Mouse (Mus musculus): Measurements from ENCODE around the gene Eipr1. TPM values are rescaled to one million over a fixed set of nuclear protein-coding genes. Genes with fewer than 3 reads are reported as not detected.

Eipr1 gene
- polyA plus RNA-seq, 1 experiment from 2014 or later, result 25.6 TPM

- ATAC-seq, result no peak
- ChIA-PET POLR2A (no interaction called here), CTCF (no interaction called here)
- H3K27me3 ChIP-seq, result no peaks in the 10 kb centered on the region
- in situ Hi-C loops (cut with MboI; ENCODE audit: low pct_unique_long_range_greater_than_20kb), result no loop called here
- no peak for DNase-seq (ENCODE audit: low read depth, low spot score)
- no peak for TF ChIP-seq CTCF (IDR thresholded peaks at IDR 0.05)
Observed at GRCm38 (mm10) chr12:28848726-28849612, 97.4 kb downstream of the Eipr1 start.

- POLR2A ChIA-PET, result no interaction called here
- no peak for DNase-seq (ENCODE audit: low read depth, low spot score)
- in situ Hi-C loops (cut with MboI; ENCODE audit: low pct_unique_long_range_greater_than_20kb), result no loop called here
- CTCF ChIA-PET, result no interaction called here
- no peak for ATAC-seq
- no peaks in the 10 kb centered on the region for H3K27me3 ChIP-seq
- no peak for TF ChIP-seq CTCF (IDR thresholded peaks at IDR 0.05)
Observed at GRCm38 (mm10) chr12:28859495-28860263, 108.1 kb downstream of the Eipr1 start.

GRCm38 (mm10) chr12:28860264-28860560 lies 108.6 kb downstream of the Eipr1 start:
- ATAC-seq (no peak), DNase-seq (ENCODE audit: low read depth, low spot score) (no peak)
- in situ Hi-C loops (cut with MboI; ENCODE audit: low pct_unique_long_range_greater_than_20kb), result no loop called here
- ChIA-PET CTCF (no interaction called here), POLR2A (no interaction called here)
- H3K27me3 ChIP-seq, result no peaks in the 10 kb centered on the region
- TF ChIP-seq CTCF (IDR thresholded peaks at IDR 0.05), result no peak

DNA sequence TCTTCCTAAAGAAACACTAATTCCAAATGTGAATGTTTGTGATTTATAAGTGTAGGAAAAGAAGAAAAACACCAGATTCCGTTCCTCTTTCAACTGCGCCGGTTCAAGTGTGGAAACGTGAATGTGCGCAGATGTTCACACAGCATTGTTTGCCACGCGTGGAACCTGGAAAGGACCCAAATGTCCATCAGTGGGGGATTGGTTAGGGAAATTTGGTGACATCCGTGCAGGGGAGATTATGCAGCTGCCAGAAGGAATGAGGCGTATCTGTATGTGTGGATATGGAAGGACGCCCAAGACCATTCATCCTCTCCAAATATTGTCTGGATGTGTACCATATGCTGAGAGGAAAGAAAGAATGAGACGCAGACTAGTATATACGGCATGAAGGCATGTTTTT lies 111.7 kb downstream of the Eipr1 start:
- ChIA-PET POLR2A (no interaction called here), CTCF (no interaction called here)
- TF ChIP-seq CTCF (IDR thresholded peaks at IDR 0.05), result no peak
- in situ Hi-C loops (cut with MboI; ENCODE audit: low pct_unique_long_range_greater_than_20kb), result no loop called here
- ATAC-seq (no peak), DNase-seq (ENCODE audit: low read depth, low spot score) (no peak)
- no peaks in the 10 kb centered on the region for H3K27me3 ChIP-seq

- ATAC-seq (no peak), DNase-seq (ENCODE audit: low read depth, low spot score) (no peak)
- ChIA-PET CTCF (no interaction called here), POLR2A (no interaction called here)
- H3K27me3 ChIP-seq, result no peaks in the 10 kb centered on the region
- in situ Hi-C loops (cut with MboI; ENCODE audit: low pct_unique_long_range_greater_than_20kb), result no loop called here
- no peak for TF ChIP-seq CTCF (IDR thresholded peaks at IDR 0.05)
Observed at GRCm38 (mm10) chr12:28866121-28866520, 114.5 kb downstream of the Eipr1 start.

- TF ChIP-seq CTCF (IDR thresholded peaks at IDR 0.05), result no peak
- CTCF ChIA-PET, result no interaction called here
- in situ Hi-C loops (cut with MboI; ENCODE audit: low pct_unique_long_range_greater_than_20kb), result no loop called here
- ATAC-seq (no peak), DNase-seq (ENCODE audit: low read depth, low spot score) (no peak)
- POLR2A ChIA-PET, result no interaction called here
- H3K27me3 ChIP-seq, result no peaks in the 10 kb centered on the region
Observed at GRCm38 (mm10) chr12:28868794-28869193, 117.2 kb downstream of the Eipr1 start.

DNA sequence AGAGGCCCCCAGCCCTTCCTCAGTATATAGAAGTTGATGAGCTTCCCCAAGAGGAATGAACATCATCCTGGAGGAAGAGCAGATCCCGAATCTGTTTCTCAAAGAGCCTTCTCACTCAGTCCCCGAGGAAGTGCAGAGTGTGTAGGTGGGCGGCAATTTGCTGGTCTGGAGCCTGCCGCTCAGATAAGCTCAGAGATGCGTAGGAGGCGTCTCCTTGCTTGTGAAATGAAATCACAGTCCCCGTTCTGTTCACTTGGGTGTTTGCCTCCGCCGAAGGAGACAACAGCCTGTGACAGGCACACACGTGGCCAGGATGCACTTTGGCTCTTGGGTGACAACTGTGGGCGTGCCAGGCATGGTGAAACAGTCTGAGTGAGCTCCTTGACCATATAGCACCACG lies 120.7 kb downstream of the Eipr1 start:
- POLR2A ChIA-PET, result interaction anchor here (0.6 kb wide), 1 partner anchor 158 kb away, joined by 4 read pairs; no protein-coding TSS in a partner anchor
- DNase-seq (ENCODE audit: low read depth, low spot score) (no peak), ATAC-seq (no peak)
- CTCF ChIA-PET, result no interaction called here
- TF ChIP-seq CTCF (IDR thresholded peaks at IDR 0.05), result no peak
- in situ Hi-C loops (cut with MboI; ENCODE audit: low pct_unique_long_range_greater_than_20kb), result no loop called here
- H3K27me3 ChIP-seq, result no peaks in the 10 kb centered on the region

DNA sequence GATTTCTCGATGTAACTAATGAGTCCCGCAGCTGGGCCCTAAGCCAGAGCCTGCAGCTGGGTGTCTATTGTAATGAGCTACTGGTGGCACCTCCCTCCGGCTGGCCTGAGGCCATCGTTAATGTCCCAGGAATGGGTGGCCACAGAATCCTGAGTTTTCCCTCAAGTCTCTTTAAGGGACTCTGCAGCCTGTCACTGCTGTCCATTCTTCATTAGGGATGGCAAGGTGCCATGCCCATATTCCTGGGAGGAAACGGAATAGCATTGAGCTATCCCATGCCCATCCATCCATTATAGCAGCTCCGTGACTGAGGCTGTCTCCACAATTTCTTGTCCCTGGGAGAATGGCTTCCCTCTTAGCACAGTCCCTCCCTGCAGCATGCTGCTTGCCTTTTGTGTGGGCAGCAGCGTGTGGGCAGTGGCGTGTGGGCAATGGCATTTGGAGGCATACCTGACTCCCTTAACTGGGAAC lies 123.2 kb downstream of the Eipr1 start:
- no peak for DNase-seq (ENCODE audit: low read depth, low spot score)
- no peak for TF ChIP-seq CTCF (IDR thresholded peaks at IDR 0.05)
- ChIA-PET CTCF (no interaction called here), POLR2A (no interaction called here)
- no peak for ATAC-seq
- in situ Hi-C loops (cut with MboI; ENCODE audit: low pct_unique_long_range_greater_than_20kb), result no loop called here
- no peaks in the 10 kb centered on the region for H3K27me3 ChIP-seq

GRCm38 (mm10) chr12:28875471-28875870 lies 123.9 kb downstream of the Eipr1 start:
- DNase-seq (ENCODE audit: low read depth, low spot score), result no peak
- ChIA-PET POLR2A (no interaction called here), CTCF (no interaction called here)
- in situ Hi-C loops (cut with MboI; ENCODE audit: low pct_unique_long_range_greater_than_20kb), result no loop called here
- no peak for ATAC-seq
- TF ChIP-seq CTCF (IDR thresholded peaks at IDR 0.05), result no peak
- H3K27me3 ChIP-seq, result no peaks in the 10 kb centered on the region

DNA sequence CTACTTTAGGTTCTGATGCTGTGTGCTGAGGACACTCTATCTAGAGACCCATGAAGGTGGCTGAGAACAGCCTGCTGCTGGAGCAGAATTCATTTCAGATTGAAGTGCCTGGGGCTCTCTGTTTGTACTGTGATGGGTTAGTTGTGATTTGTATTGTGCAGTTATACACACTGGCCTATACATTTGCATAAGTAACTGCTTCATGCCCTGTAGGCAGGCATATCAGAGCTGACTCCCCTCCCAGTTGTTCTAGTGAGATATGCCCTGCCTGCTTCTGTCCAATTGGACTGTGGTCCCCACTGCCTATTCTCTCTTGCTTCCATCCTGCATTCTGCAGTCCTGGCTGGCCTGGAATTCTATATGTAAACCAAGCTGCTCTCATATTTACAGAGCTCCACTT lies 128.9 kb downstream of the Eipr1 start:
- no peak for TF ChIP-seq CTCF (IDR thresholded peaks at IDR 0.05)
- DNase-seq (ENCODE audit: low read depth, low spot score) (no peak), ATAC-seq (no peak)
- H3K27me3 ChIP-seq, result no peaks in the 10 kb centered on the region
- ChIA-PET POLR2A (no interaction called here), CTCF (no interaction called here)
- in situ Hi-C loops (cut with MboI; ENCODE audit: low pct_unique_long_range_greater_than_20kb), result no loop called here

DNA sequence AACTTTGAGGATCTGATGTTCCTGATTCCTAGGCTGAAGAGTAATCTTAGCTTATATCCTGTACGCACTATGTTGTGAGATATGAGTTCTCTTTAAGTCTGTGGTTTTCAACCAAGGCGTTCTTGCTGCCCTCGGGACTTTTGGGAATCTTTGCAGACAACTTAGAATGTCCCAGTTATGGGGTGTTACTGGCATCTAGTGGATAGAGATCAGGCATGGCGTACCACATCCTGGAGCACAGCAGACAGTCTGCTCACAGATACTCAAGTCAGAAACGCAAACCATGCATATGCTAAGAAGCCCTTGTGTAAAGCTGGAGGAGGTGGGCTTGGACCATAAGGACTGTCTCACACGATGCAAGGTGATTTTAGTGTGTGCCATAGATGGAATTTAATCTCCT lies 136.1 kb downstream of the Eipr1 start:
- ATAC-seq, result no peak
- in situ Hi-C loops (cut with MboI; ENCODE audit: low pct_unique_long_range_greater_than_20kb), result no loop called here
- DNase-seq (ENCODE audit: low read depth, low spot score), result no peak
- H3K27me3 ChIP-seq, result no peaks in the 10 kb centered on the region
- ChIA-PET CTCF (no interaction called here), POLR2A (no interaction called here)
- TF ChIP-seq CTCF (IDR thresholded peaks at IDR 0.05), result no peak
